Mouse (Mus musculus) hematopoietic stem cell, adult 5-6 weeks (primary cell): ENCODE measurements around the gene Npff. TPM values are rescaled to one million over a fixed set of nuclear protein-coding genes. Genes with fewer than 3 reads are reported as not detected.

Experiments
- ATAC-seq, 2 experiments: fragments of 125-278 bp in 1 of 2; replicated peaks in 1 of 2; 2 replicates each; pipeline ENCODE4 v1.8.0; 2016 to 2017; ENCODE audit warnings: inconsistent platforms in 2 of 2, mild to moderate bottlenecking in 2 of 2, moderate number of reproducible peaks in 2 of 2, low read depth in 1 of 2, moderate TSS enrichment in 1 of 2; ENCODE audit not compliant: low FRiP score in 2 of 2, poor library complexity in 2 of 2, severe bottlenecking in 2 of 2, insufficient read depth in 1 of 2, low TSS enrichment in 1 of 2
- total RNA-seq: library from RNA; stranded (forward); fragments of 172-1452, 232-1000 nt; gene quantifications from 2 replicates; pipeline ENCODE4 v1.2.3, GENCODE M21; 2017

Npff gene
- total RNA-seq, 1 experiment from 2014 or later: 0.55 TPM

DNA sequence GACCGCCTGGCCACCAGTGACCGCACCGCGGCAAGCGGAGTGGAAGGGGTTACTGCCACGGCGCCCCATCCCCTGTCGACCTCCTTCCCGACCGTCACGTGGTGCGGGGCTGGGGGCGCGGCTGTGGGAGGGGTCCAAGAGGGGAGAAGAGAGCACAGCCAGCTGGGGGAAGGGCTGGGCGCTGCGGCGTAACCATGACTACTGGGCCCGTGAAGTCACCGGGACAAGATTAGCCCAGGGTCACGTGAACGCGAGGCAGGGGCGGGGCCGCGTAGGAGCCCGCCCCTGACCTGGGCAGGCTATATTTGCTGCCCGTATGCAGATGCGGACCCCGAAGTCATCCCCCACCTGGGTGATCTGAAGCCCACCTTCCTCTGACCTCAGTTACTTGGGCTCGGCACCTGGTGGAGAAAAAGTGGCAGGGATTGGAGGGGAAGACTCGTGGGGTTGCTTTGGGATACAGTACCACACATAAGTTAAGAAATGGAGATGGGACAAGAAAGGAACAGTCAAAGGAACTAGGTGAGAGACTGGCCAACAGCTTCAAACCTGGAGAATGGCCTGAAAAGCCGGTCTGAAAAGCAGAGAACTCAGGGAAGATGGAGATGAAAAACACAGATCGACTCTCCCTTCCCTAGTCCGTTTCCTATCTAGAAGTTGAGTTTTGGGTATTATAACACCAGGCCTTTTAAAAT is 14.0 kb downstream of the Npff start:
- ATAC-seq: peak; percentile 80 to 87

DNA sequence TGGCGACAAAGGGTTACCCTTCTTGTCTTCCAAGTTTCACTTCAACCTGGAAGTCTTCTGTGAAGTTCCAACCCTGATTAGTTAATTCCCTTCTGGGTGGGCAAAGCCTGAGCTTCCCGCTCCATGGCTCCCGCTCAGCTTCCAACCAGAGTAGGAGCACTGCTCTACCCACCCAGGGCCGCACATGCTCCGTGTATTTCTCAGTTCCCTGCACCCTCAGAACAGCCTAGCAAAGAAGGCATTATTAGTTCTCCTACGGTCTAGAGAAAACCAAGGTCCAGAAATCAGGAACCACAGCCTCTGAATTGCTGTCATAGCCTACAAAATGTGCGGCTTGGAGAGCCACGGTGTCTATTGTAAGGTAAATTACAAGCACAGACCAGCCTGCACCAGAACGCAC is 14.6 kb downstream of the Npff start:
- peak in 1 of 2 experiments; percentile 10; a peak in 1 of 4 replicates for ATAC-seq

DNA sequence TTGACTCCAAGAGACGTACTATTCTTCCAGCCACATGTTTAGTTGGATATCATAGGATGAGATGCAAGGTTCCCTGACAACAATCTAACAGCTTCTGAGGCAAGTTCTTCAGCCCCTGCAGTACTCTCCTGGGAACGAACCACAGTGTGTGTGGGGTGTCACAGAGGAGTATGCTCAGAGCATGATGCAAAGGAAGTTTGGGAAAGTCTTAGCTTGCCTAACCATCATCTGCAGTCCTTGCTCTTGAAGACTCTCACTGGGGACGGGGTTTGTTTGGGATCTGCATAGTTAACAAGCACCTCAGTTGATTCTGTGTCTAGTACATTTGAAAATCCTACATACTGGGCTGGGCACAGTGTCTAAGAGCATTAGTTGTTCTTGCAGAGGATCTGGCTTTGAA is 16.4 kb downstream of the Npff start:
- ATAC-seq: no peak

- no peak for ATAC-seq
Observed at GRCm38 (mm10) chr15:102507561-102507960, 17.2 kb downstream of the Npff start.

- no peak for ATAC-seq
Observed at GRCm38 (mm10) chr15:102506864-102507263, 17.9 kb downstream of the Npff start.

- no peak for ATAC-seq
Observed at GRCm38 (mm10) chr15:102506464-102506830, 18.3 kb downstream of the Npff start.

DNA sequence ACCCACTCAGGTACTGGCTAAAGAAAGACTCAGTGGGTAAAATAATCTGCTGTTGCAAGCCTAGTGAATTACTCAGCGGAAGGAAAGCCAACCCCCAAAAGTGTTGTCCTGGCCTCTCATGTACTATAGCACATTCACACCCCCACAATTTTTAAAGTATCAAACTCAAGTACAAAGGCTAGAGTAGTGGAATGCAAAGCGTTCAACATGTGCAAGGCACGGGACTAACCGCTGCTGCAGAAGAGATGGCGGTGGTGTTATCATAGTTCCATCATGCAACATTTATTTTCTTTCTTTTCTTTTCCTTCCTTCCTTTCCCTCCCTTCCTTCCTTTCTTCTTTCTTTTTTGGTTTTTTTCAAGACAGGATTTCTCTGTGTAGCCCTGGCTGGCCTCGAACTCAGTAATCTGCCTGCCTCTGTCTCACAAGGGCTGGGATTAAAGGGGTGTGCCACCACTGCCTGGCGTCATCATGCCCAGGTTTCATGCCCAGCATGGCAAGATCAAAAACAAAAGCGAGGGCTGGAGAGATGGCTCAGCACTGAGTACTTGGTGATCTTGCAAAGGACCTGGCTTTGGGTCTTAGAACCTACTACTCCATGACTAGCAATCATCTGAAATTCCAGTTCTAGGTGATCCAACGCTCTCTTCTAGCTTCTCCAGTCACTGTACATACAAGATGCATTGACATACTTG is 18.8 kb downstream of the Npff start:
- no peak for ATAC-seq

- no peak for ATAC-seq
Observed at GRCm38 (mm10) chr15:102505073-102505769, 19.5 kb downstream of the Npff start.

DNA sequence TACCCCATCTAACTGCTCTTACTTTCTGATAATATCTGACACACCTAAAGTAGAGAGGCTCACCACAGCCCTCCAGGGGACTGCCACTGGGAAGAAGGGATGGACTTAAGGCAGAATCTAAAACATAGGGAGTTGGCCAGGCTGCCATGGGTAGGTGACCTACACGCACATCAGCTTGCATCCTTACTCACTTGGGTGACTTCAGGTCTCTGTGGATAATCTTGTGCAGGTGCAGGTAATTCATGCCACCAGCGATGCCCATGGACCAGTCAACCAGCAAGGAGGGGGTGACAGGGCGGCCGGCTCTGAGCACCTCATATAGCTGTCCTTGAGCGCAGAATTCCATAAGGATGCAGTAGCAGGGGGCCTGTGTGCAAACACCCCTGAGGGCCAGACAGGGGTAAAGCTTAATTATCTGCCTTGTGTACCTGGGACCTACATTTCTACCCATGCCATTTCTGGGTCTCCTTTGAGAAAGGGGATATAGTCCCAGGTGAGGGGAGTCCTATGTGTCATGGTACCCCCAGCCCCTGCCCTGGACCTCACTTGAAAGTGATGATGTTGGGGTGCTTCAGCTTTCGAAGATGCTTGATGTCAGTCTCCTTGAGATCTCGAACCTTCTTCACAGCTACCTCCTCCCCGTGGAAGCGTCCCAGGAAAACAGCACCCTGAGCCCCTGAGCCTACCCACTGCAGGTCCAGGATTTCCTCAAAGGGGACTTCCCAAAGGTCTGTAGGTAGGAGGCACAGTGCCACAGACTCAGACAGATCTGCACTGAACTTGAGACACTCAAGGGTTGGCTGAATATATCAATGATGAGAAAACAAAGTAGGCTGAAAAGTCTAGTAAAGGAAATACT is 20.6 kb downstream of the Npff start:
- ATAC-seq: no peak

DNA sequence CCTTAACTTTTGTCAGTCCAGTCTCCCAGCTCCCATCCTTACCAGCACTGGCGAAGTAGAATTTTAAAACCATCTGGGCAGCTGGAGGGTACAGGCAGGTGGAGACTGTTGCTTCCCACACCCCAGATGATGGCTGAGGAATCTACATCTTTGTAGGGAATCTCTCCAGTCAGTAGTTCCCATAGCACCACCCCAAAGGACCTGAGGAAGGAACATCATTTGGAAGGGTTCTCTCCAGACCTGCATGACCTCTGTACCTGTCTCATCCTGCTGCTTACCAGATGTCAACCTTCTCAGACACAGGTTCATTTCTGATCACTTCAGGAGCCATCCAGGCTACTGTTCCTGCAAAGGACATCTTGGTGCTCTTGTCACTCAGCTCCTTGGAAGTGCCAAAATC is 21.3 kb downstream of the Npff start, which contains the start of gene Gm10337:
TSS of gene Gm10337 (plus strand) at position 276 of the 400 bp plus-strand sequence.
- ATAC-seq: no peak

- no peak for ATAC-seq
Observed at GRCm38 (mm10) chr15:102502254-102502840, 22.4 kb downstream of the Npff start.

GRCm38 (mm10) chr15:102501084-102501814 is 23.5 kb downstream of the Npff start:
- no peak for ATAC-seq

DNA sequence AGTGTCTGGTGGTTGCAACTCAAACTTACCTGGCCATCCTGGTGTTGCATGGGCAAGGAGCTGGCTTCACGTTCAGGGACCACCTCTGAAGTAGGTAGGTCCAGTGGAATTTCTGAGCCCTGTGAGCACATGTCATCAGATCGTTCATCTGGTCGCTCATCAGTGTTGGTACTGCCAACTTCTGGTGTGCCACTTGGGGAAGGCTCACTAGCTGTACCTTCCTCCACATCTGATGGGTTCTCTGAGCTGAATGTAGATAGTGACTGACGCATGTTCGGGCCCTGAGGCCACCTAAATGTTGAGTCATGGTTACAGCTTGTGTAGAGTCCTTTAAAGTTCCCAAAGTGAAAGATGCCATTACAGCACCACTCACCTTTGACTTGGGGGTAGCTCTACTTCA is 24.3 kb downstream of the Npff start:
- ATAC-seq: no peak

DNA sequence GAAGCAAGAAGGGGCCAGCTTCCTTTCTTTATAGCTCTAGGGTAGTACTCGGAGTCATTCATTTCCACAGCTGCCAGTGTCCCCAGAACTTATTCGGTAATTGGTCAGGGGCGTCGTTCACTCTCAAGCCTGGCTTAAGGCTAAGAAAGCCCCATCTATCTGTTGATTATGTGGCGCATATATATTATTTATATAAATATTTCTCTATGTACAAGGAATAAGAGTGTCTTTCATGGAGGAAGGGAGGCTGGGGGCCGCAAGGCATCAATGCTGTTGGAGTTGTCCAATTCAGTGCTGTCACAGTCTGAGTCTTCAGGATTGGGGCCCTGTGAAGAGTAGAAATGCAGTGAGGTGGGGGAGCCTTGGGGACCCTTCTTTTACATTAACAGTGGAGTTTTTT is 24.9 kb downstream of the Npff start:
- ATAC-seq: no peak

GRCm38 (mm10) chr15:102499370-102499769 is 25.4 kb downstream of the Npff start:
- ATAC-seq: peak in 1 of 2 experiments; percentile 46; a peak in 2 of 4 replicates

- ATAC-seq: no peak
Observed at GRCm38 (mm10) chr15:102498322-102498721, 26.4 kb downstream of the Npff start.

- no peak for ATAC-seq
Observed at GRCm38 (mm10) chr15:102487664-102488063, 37.1 kb downstream of the Npff start.
